Mouse (Mus musculus) lung, postnatal 14 days (tissue): ENCODE results near the gene Lif.
A peak's percentile ranks its signal among the peaks of the same experiment; 100 is the strongest.

Experiments used
- DNase-seq: peaks from one replicate; pipeline ENCODE4 v3.0.0; 2021

Lif gene

GRCm38 (mm10) chr11:4263296-4263695 lies 5.9 kb downstream of the Lif start:
- no peak for DNase-seq

DNA sequence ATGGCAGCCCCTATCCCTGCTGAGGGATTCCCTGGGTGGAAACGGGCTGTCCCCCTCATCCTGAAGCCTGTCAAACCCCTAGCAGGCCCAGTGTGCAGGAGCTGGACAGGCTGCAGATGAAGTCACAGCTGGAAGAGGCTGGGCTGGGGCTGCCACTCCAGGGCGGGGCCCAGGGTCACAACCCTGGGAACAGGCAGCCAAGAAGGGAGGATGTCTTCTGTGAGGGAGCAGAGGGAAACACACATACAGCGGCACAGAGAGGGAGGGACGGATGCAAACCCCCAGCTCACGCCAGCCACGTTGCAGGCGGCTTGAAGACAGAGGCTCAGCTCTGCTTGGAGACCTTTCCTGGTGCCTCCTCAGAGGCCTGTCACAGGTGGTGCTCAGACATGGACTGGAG lies 6.7 kb downstream of the Lif start:
- peak; percentile 45 for DNase-seq

- peak; percentile 65 for DNase-seq
These were observed 9.2 kb downstream of the Lif start for GRCm38 (mm10) chr11:4266271-4267201.

GRCm38 (mm10) chr11:4267202-4267578 lies 9.8 kb downstream of the Lif start:
- no peak for DNase-seq

DNA sequence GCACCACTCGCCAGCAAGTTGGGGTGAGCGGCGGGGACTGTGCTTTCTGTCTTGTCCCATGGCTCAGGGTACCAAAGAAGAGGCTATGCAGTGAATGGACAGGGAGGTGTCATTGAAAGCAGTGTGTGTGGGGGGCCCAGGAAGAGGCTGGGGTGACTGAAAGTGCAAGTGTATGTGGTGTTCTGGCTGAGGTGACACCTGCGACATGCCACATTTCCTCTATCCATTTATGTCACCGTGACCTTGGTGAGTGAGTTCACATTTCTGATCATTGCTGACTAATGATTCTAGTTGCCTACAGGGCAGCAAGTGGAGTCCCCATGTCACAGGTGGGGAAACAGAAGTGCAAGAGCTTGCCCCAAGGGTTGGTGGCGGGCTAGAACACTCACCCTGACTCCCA lies 11.1 kb downstream of the Lif start:
- no peak for DNase-seq

DNA sequence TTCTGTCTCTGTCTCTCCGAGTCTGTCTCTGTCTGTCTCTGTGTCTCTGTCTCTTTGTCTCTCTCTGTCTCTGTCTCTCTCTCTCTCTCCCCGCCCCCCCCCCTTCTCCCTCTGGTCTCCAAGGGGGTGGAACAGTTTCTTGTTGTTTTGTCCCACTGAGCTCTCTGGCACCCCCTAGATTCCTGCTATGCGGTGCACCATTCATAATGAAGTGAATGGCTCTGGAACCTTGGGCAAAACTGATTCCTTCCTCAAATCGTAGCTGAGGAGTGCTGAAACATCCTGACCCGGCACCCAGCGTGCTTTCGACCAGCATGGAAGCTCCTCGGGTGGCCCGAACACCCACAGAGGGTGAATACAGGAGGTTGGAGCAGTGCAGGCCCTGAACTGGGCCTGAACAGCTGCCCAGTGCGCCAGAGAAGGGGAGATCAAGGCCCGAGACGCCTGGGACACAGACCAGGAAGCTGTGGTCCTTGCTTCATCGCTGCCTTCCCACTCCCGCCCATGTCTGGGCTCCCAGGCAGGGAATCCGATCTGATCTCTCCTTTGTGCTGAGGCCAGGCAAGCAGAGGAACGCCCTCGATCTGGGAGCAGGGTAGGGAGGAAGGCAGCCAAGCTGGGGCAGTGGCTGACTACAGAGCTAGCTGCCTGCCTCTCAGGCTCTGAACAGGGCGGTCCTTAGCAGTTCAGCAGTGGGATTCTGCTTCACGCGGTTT lies 13.5 kb downstream of the Lif start:
- peak; percentile 46 for DNase-seq

DNA sequence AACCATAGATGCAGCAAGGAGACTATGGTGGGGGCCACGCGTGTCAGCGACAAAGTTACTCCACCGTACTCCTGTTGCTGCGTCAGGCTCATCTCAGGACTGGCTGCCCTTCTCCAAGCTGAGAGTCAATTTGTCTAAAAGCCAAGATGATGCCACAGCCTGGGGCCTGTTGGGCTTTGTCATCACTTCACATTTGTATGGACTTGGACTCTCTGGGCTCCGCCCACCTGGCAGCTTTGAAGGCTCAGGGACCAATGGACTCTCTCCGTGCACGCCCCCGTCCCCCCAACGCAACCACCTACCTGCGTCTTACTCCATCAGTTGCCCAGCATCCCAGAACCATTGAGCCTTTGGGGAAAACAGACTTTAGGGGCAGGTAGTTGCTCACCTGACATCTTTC lies 14.2 kb downstream of the Lif start:
- no peak for DNase-seq

DNA sequence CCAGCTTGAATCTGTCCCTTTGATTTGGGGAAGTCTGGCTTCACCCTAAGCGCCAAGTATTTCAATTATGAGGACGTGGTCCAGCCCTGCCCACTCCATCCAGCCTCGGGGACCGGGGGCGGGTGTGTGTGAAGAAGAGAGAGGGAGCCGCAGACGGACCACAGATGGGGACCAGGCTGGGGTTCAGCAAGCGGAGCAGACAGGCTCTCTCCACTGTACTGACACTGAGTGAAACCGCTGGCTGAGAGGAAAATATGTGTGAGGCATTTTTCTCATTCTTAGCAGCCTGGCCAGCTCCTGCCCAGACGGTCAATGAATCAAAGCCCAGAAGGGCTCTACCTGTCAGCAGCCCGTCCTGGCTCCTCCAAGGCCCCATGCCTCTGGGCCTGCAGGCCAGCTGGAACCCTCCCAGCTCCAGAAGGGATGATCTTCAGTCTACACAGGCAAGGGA lies 19.1 kb downstream of the Lif start:
- peak; percentile 61 for DNase-seq

DNA sequence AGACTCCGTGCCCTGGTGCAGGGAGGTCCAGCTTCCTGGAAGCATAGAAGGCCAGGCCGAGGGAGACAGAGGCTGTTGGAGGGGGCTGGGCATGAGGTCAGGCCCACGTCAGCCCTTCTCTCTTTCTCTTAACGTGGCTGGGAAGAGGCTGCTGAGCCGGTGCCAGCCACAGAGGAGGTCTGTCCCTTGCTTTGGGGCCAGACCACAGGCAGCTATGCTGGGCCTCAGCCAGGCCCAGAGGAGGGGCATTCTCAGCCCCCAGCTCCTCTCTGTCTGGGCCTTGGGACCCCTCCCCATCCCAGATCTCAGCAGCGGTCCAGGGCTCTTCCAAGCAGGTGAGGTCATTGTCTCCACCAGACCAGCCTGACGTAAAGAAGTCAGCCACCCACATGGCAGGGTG lies 22.6 kb downstream of the Lif start:
- DNase-seq = no peak

- DNase-seq = no peak
These were observed 24.5 kb downstream of the Lif start for GRCm38 (mm10) chr11:4281852-4282251.

GRCm38 (mm10) chr11:4283627-4284026 lies 26.3 kb downstream of the Lif start:
- DNase-seq = no peak

GRCm38 (mm10) chr11:4289280-4289679 lies 31.9 kb downstream of the Lif start:
- DNase-seq = no peak

DNA sequence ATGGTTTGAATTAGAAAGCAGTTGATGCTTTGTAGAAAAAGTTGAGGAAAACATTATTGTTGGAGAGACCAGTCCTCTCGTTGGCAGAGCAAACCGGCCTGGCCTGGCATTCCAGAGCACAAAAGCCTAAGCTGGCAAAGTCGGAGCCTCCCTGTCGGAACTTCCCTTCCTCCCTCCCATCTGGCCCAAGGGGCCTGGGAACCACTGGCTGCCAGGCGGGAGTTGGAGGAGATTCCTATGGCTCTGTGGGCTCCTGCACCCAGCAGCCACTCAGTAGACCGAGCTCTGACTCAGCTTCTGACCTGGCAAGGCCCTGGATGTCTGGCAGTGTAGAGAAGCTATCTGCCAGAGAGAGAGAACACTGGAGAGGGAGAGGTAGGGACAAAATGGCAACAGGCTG lies 34.3 kb downstream of the Lif start:
- no peak for DNase-seq

DNA sequence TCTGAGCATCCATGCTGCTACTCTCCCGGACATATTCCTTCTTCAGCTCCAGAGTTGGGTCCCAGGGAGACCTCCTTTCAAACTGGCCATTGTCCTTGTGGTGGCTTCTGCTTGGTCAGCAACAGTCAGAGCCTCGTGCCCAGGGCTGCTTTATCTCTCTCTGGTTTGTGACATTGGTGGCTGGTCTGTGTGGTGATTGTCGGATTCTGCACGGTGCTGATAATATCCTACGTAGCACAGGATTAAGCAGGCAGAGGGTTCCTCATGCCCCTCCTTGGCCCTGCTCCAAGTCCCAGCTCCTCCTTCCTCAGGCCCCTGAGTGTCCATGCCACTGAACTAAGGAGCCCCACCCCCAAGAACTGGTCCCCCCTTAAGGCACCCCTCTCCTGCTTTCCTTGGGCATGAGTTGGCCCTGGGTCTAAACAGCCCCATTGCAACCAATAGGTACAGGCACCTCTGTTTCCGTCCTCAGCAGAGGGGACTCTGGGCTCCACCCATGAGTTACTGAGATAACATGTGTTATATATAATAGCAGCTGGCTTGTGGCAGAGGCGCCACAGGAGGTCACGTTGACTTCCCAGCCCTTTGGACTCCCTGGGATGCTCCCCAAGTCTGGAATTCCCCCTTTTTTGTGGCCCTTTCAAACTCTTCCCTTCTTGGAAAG lies 35.0 kb downstream of the Lif start:
- no peak for DNase-seq

GRCm38 (mm10) chr11:4292888-4293247 lies 35.5 kb downstream of the Lif start:
- no peak for DNase-seq

DNA sequence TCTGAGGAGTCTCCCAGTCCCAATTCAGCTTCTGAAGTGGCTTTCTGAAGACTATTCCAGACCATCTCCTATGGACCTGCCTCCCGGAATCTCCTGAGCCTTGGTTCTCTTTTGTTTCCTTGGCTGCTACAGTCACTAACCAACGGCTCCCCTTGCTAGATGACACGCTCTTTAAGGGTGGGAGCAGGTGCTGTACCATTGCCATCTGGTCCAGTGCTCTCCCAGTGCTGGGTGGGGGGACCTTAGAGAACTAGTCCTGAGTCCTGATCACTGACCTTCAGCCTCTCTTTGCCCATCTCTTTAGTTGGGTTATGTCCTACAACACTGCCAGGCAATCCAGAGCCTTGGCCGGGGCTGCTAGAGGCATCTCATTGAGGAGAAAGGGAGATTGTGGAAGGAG lies 36.1 kb downstream of the Lif start:
- DNase-seq = no peak

DNA sequence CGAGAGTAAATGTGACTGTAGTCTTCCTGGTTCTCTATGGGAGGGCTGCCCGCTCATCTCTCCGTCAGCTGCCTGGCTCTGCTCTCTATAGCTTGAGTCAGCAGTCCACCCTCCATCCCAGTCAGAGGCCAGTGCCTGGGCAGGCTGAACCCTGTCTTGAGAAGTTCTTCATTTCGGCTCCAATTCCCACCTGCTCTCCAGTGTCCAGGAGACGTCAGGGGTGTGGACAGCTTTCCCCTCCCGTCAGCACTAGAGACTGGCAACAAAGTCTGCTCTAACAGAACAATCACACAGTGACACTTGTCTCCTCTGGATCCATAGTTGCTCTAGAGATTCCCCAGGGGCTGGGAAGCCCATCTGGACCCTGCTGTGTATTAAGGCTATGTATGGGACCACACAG lies 36.7 kb downstream of the Lif start:
- no peak for DNase-seq

GRCm38 (mm10) chr11:4294495-4295351 lies 37.4 kb downstream of the Lif start:
- DNase-seq = no peak

DNA sequence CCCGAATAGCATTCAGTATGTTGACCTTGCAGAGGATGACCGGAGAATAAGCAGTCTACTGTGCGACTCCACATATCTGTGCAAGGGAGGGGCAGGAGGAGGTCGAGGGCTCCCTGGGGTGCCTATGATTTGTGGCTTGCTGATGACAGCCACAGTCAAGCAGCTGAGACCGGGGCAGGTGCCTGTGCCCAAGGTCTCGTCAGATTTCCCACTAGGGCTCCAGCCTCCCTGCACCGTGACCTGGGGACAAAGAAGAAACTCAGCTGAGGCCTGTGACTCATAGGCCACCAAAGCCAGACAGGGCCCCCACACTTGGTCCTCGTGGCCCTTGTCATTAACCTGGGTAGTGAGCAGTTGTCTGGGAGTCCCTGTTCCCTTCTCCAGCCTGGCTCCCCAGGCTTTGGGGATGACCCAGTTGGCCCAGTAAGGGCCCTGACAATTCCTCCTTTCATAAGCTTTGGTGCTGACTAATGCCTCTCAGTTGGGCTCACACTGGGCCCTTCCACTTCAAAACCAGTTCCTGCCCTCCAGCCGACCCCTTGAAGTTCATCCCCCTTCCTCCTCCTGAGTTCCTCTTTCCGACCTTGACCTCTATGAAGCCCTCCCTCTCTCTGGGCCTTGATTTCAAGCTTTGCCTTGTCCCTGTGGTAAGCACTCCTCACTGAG lies 39.4 kb downstream of the Lif start:
- no peak for DNase-seq

DNA sequence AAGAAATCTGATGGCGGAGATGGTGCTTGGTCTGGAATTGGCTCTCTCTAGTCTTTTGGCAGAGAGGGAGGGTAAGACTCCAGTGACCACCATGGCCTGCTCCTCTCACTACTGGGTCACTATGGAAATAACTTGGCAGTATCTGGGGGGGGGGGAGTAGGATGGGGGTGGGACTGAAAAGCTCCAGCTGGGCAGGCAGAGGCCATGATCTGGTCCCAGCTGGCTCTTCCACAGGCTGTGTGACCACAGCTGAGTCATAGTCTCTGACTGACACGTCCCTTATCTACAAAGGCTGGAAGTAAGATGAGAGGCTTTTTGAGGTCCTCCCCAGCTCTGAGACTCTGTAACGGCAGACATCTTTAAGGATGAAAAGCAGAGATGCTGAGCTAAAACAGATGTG lies 40.4 kb downstream of the Lif start:
- no peak for DNase-seq

- no peak for DNase-seq
These were observed 41.3 kb downstream of the Lif start for GRCm38 (mm10) chr11:4298615-4299014.

DNA sequence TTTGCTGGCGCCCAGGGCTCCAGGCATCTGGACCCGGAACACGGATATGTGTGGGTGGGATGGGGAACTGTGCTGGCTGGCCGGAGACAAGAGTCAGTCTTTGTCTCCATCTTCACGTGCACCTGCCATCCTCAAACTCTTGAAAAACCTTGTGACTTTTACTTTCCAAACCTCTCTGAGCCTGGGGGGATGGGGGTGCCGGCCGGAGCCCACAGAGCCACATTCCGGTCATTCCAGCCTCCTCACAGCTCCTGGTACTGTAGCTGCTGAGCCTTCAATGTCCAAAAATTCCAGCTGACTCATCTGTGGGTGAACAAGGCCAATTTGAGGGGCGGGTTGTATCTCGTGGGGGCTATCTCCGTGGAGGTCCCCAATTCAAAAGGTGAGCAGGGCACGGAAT lies 41.8 kb downstream of the Lif start:
- no peak for DNase-seq
